9 mouse cellular contexts compared by ENCODE assay signal in genomic region chr16:4727526-4727925, GRCm38 (mm10). TPM values are rescaled to one million over a fixed set of nuclear protein-coding genes. Genes with fewer than 3 reads are reported as not detected.
DNase-seq lines count a peak whose midpoint lies in the region; ATAC-seq and TF ChIP-seq lines count a peak whose summit lies in the region.
"Had no signal": no experiment of that assay in that cellular context is flagged by ENCODE, and none has a peak within 500 bp of the region (broad histone marks: within the 10 kb centered on the region; RNA-seq: fewer than 3 reads in every experiment).

No protein-coding gene starts in this region.

- 88% methylated on average over 1 of the region's 1 CpGs for WGBS in heart, embryonic 11.5 days (ENCODE audit: insufficient replicate concordance)
- WGBS in midbrain, embryonic 14.5 days: 100% methylated on average over 1 of the region's 1 CpGs
- 95% methylated on average over 1 of the region's 1 CpGs for WGBS in midbrain, embryonic 11.5 days
- 93% methylated on average over 1 of the region's 1 CpGs for WGBS in intestine, postnatal 0 days
- WGBS in neural tube, embryonic 15.5 days: 90% methylated on average over 1 of the region's 1 CpGs

- no peak for TF ChIP-seq CTCF in intestine, postnatal 0 days (IDR thresholded peaks at IDR 0.05; ENCODE audit: low read depth)

- no peak for ATAC-seq in heart, embryonic 11.5 days (replicated peaks; ENCODE audit: insufficient number of reproducible peaks, low FRiP score, low TSS enrichment)
- no peak for ATAC-seq in midbrain, embryonic 14.5 days (ENCODE audit: low FRiP score, low TSS enrichment)
- no peak for ATAC-seq in midbrain, embryonic 11.5 days (ENCODE audit: low FRiP score)
- no peak for ATAC-seq in intestine, postnatal 0 days
- no peak for ATAC-seq in neural tube, embryonic 15.5 days (ENCODE audit: low FRiP score)

- no peak for DNase-seq in heart, postnatal 25 days (ENCODE audit: low spot score)
- no peak for DNase-seq in midbrain, embryonic 14.5 days
- no peak for DNase-seq in midbrain, embryonic 11.5 days (ENCODE audit: low spot score, missing footprints)
- no peak for DNase-seq in spleen, adult 18-20 months
- no peak for DNase-seq in spleen, postnatal 10 days (ENCODE audit: low spot score in 2 of 2)
- DNase-seq: right cerebral cortex, postnatal 25 days had no signal

- no peaks in the 10 kb centered on the region; the same call in 1 of the 2 replicates for H3K27me3 ChIP-seq in heart, embryonic 11.5 days (ENCODE audit: control insufficient read depth, insufficient read depth, low read length)
- H3K27me3 ChIP-seq in midbrain, embryonic 14.5 days (ENCODE audit: control insufficient read depth, insufficient read depth, low read length): no peaks in the 10 kb centered on the region
- no peaks in the 10 kb centered on the region for H3K27me3 ChIP-seq in midbrain, embryonic 11.5 days (ENCODE audit: control insufficient read depth, insufficient read depth, low read length)
- H3K27me3 ChIP-seq in intestine, postnatal 0 days (replicated peaks; ENCODE audit: control insufficient read depth, insufficient read depth, low read length): no peaks in the 10 kb centered on the region
- no peaks in the 10 kb centered on the region for H3K27me3 ChIP-seq in neural tube, embryonic 15.5 days (replicated peaks)

- H3K4me1 ChIP-seq in heart, embryonic 11.5 days (ENCODE audit: control insufficient read depth, insufficient read depth, low read length): peaks cover 7% of the 10 kb centered on the region; the same call in 1 of the 2 replicates
- peaks cover 14% of the 10 kb centered on the region for H3K4me1 ChIP-seq in midbrain, embryonic 14.5 days (ENCODE audit: control insufficient read depth, insufficient read depth, low read length)
- peaks cover 5% of the 10 kb centered on the region for H3K4me1 ChIP-seq in midbrain, embryonic 11.5 days (ENCODE audit: control insufficient read depth, insufficient read depth, low read length)
- H3K4me1 ChIP-seq in intestine, postnatal 0 days (replicated peaks; ENCODE audit: control insufficient read depth, insufficient read depth, low read length): no peaks in the 10 kb centered on the region
- peaks cover 19% of the 10 kb centered on the region for H3K4me1 ChIP-seq in neural tube, embryonic 15.5 days

- H3K36me3 ChIP-seq in heart, embryonic 11.5 days (ENCODE audit: control insufficient read depth, insufficient read depth, low read length): no peaks in the 10 kb centered on the region
- H3K36me3 ChIP-seq in midbrain, embryonic 14.5 days (ENCODE audit: control insufficient read depth, insufficient read depth, low read length): no peaks in the 10 kb centered on the region
- no peaks in the 10 kb centered on the region for H3K36me3 ChIP-seq in midbrain, embryonic 11.5 days (ENCODE audit: control insufficient read depth, insufficient read depth, low read length)
- no peaks in the 10 kb centered on the region for H3K36me3 ChIP-seq in intestine, postnatal 0 days (ENCODE audit: control insufficient read depth, insufficient read depth)
- no peaks in the 10 kb centered on the region for H3K36me3 ChIP-seq in neural tube, embryonic 15.5 days

- no peak overlapping the region for H3K9ac ChIP-seq in heart, embryonic 11.5 days (ENCODE audit: low read depth, low read length)
- no peak overlapping the region for H3K9ac ChIP-seq in midbrain, embryonic 14.5 days (replicated peaks; ENCODE audit: low read length)
- H3K9ac ChIP-seq in midbrain, embryonic 11.5 days (ENCODE audit: low read length): no peak overlapping the region
- H3K9ac ChIP-seq in intestine, postnatal 0 days (ENCODE audit: low read depth, low read length): no peak overlapping the region
- H3K9ac ChIP-seq in neural tube, embryonic 15.5 days (replicated peaks): no peak overlapping the region

- H3K4me2 ChIP-seq in heart, embryonic 11.5 days: peak overlapping the region; percentile 95
- H3K4me2 ChIP-seq in midbrain, embryonic 14.5 days (ENCODE audit: low read length): peak overlapping the region; percentile 85
- no peak overlapping the region for H3K4me2 ChIP-seq in midbrain, embryonic 11.5 days
- H3K4me2 ChIP-seq in intestine, postnatal 0 days (replicated peaks; ENCODE audit: low read depth): 0 out of 2 replicates have a peak overlapping the region, but pooled peaks have one; percentile 18
- peak overlapping the region; percentile 77 for H3K4me2 ChIP-seq in neural tube, embryonic 15.5 days

- H3K27ac ChIP-seq in heart, embryonic 11.5 days (ENCODE audit: low read depth, low read length): no peak overlapping the region
- H3K27ac ChIP-seq in midbrain, embryonic 14.5 days (replicated peaks; ENCODE audit: low read depth, low read length): no peak overlapping the region
- no peak overlapping the region for H3K27ac ChIP-seq in midbrain, embryonic 11.5 days (ENCODE audit: low read depth, low read length)
- H3K27ac ChIP-seq in intestine, postnatal 0 days (ENCODE audit: low read depth, low read length): no peak overlapping the region
- no peak overlapping the region for H3K27ac ChIP-seq in neural tube, embryonic 15.5 days (replicated peaks)

- H3K9me3 ChIP-seq in heart, embryonic 11.5 days (replicated peaks; ENCODE audit: control insufficient read depth, low read length): no peaks in the 10 kb centered on the region
- no peaks in the 10 kb centered on the region for H3K9me3 ChIP-seq in midbrain, embryonic 14.5 days (ENCODE audit: control insufficient read depth, low read length)
- H3K9me3 ChIP-seq in midbrain, embryonic 11.5 days (ENCODE audit: control insufficient read depth, low read length): no peaks in the 10 kb centered on the region
- no peaks in the 10 kb centered on the region for H3K9me3 ChIP-seq in intestine, postnatal 0 days (ENCODE audit: control insufficient read depth)
- no peaks in the 10 kb centered on the region for H3K9me3 ChIP-seq in neural tube, embryonic 15.5 days (replicated peaks)

- H3K4me3 ChIP-seq in heart, embryonic 11.5 days (ENCODE audit: low read depth, low read length): peak overlapping the region; percentile 12; the same call in 1 of the 2 replicates
- H3K4me3 ChIP-seq in midbrain, embryonic 14.5 days (replicated peaks; ENCODE audit: low read depth, low read length): no peak overlapping the region
- no peak overlapping the region for H3K4me3 ChIP-seq in midbrain, embryonic 11.5 days (ENCODE audit: low read depth, low read length)
- no peak overlapping the region for H3K4me3 ChIP-seq in intestine, postnatal 0 days (ENCODE audit: low read depth, low read length)
- H3K4me3 ChIP-seq in neural tube, embryonic 15.5 days (replicated peaks): no peak overlapping the region

- intact Hi-C loops in heart, postnatal 25 days (cut with DNase I): no loop called here

RNA-seq across cellular contexts. Expression of gene Hmox2, which starts 1.4 kb away (rescaled TPM):
- polyA plus RNA-seq in heart, embryonic 11.5 days (2014; fragmentation: Nextera tagmentation; extraction: Ambion mirVana): 102 and 109 TPM in 2 replicates
- 10 to 100 TPM; 73.5 to 75.5 TPM for total RNA-seq in heart, postnatal 25 days (2021)
- 91.6 and 96.4 TPM in 2 replicates for polyA plus RNA-seq in midbrain, embryonic 14.5 days (2014; fragmentation: Nextera tagmentation; extraction: Ambion mirVana)
- 82.2 and 82.7 TPM in 2 replicates for polyA plus RNA-seq in midbrain, embryonic 11.5 days (2014; fragmentation: Nextera tagmentation; extraction: Ambion mirVana)
- polyA plus RNA-seq in intestine, postnatal 0 days (2015; fragmentation: Nextera tagmentation; extraction: Ambion mirVana): 63.1 and 64.3 TPM in 2 replicates
- 119 and 120 TPM in 2 replicates for polyA plus RNA-seq in neural tube, embryonic 15.5 days (2015; fragmentation: Nextera tagmentation; extraction: Ambion mirVana)

RNA-seq across cellular contexts. Expression of gene Nmral1, which starts 8.4 kb away (rescaled TPM):
- 53.1 and 58.3 TPM in 2 replicates for polyA plus RNA-seq in heart, embryonic 11.5 days (2014; fragmentation: Nextera tagmentation; extraction: Ambion mirVana)
- total RNA-seq in heart, postnatal 25 days (2021): 1 to 10 TPM; 2.4 to 2.7 TPM
- 80.9 and 91.4 TPM in 2 replicates for polyA plus RNA-seq in midbrain, embryonic 14.5 days (2014; fragmentation: Nextera tagmentation; extraction: Ambion mirVana)
- polyA plus RNA-seq in midbrain, embryonic 11.5 days (2014; fragmentation: Nextera tagmentation; extraction: Ambion mirVana): 174 and 191 TPM in 2 replicates
- 10.2 and 11.6 TPM in 2 replicates for polyA plus RNA-seq in intestine, postnatal 0 days (2015; fragmentation: Nextera tagmentation; extraction: Ambion mirVana)
- 50.8 and 51.4 TPM in 2 replicates for polyA plus RNA-seq in neural tube, embryonic 15.5 days (2015; fragmentation: Nextera tagmentation; extraction: Ambion mirVana)

RNA-seq across cellular contexts. Expression of gene Coro7, which starts 47.9 kb away (rescaled TPM):
- 12.1 and 12.4 TPM in 2 replicates for polyA plus RNA-seq in heart, embryonic 11.5 days (2014; fragmentation: Nextera tagmentation; extraction: Ambion mirVana)
- total RNA-seq in heart, postnatal 25 days (2021): 10 to 100 TPM; 12.6 to 16.1 TPM
- 23.3 and 25.7 TPM in 2 replicates for polyA plus RNA-seq in midbrain, embryonic 14.5 days (2014; fragmentation: Nextera tagmentation; extraction: Ambion mirVana)
- 13.6 TPM in 2 replicates for polyA plus RNA-seq in midbrain, embryonic 11.5 days (2014; fragmentation: Nextera tagmentation; extraction: Ambion mirVana)
- 25.3 and 27.5 TPM in 2 replicates for polyA plus RNA-seq in intestine, postnatal 0 days (2015; fragmentation: Nextera tagmentation; extraction: Ambion mirVana)
- 31.4 and 35.5 TPM in 2 replicates for polyA plus RNA-seq in neural tube, embryonic 15.5 days (2015; fragmentation: Nextera tagmentation; extraction: Ambion mirVana)
